Mouse (Mus musculus) heart, embryonic 16.5 days (tissue): Measurements from ENCODE around the gene Klf16. TPM values are rescaled to one million over a fixed set of nuclear protein-coding genes. Genes with fewer than 3 reads are reported as not detected.
A peak's percentile ranks its signal among the peaks of the same experiment; 100 is the strongest.

Experiments used
- ATAC-seq: fragments of 200-750 bp; cut with Nextera tagmentation; replicated peaks from 2 replicates; pipeline ENCODE4 v1.8.0; 2017; ENCODE audit warnings: moderate number of reproducible peaks; ENCODE audit not compliant: insufficient read depth, low FRiP score; ENCODE audit errors: extremely low read depth
- H3K27ac ChIP-seq: fragments of 300-500 bp; sonication (generic); 2 replicates; pipeline ENCODE4 v1.5.1; 2014; ENCODE audit warnings: mild to moderate bottlenecking, low read length, control low read depth, moderate library complexity
- H3K27me3 ChIP-seq: fragments of 300-500 bp; sonication (generic); 2 replicates; pipeline ENCODE4 v1.6.1; 2014; ENCODE audit warnings: low read length, mixed read lengths; ENCODE audit not compliant: control insufficient read depth, insufficient read depth
- H3K36me3 ChIP-seq: fragments of 300-500 bp; sonication (generic); 2 replicates; pipeline ENCODE4 v1.6.1; 2014; ENCODE audit not compliant: control insufficient read depth, insufficient read depth
- H3K4me1 ChIP-seq: fragments of 300-500 bp; sonication (generic); 2 replicates; pipeline ENCODE4 v1.6.1; 2014; ENCODE audit warnings: low read length, mixed read lengths; ENCODE audit not compliant: control insufficient read depth, insufficient read depth
- H3K4me2 ChIP-seq: fragments of 300-500 bp; sonication (generic); 2 replicates; pipeline ENCODE4 v1.6.1; 2014; ENCODE audit warnings: low read depth, mild to moderate bottlenecking, control low read depth, low read length
- H3K4me3 ChIP-seq: fragments of 300-500 bp; sonication (generic); 2 replicates; pipeline ENCODE4 v1.5.1; 2014; ENCODE audit warnings: mild to moderate bottlenecking, control low read depth, low read length
- H3K9ac ChIP-seq: fragments of 300-500 bp; sonication (generic); 2 replicates; pipeline ENCODE4 v1.6.1; 2014; ENCODE audit warnings: low read length, control low read depth
- H3K9me3 ChIP-seq: fragments of 300-500 bp; sonication (generic); replicated peaks from 2 replicates; pipeline ENCODE4 v1.6.1; 2016; ENCODE audit warnings: low read length; ENCODE audit not compliant: control insufficient read depth
- WGBS: fragments of 180-500 bp; shearing (Covaris S2); extraction: QIAGEN DNeasy Blood & Tissue Kit; methylation state at CpG from one replicate; pipeline ENCODE4 v1.1.7; 2014; 5-methylcytosine and 5-hydroxymethylcytosine counted together
- polyA plus RNA-seq: library from polyadenylated mRNA; unstranded; fragments of >200 nt; fragmentation: Nextera tagmentation; extraction: Ambion mirVana; gene quantifications from 2 replicates; pipeline ENCODE4 v1.2.1, GENCODE M21; 2015

Klf16 gene
- polyA plus RNA-seq, 1 experiment from 2014 or later: 6.0 TPM

GRCm38 (mm10) chr10:80596318-80596717 is 19.2 kb upstream of the Klf16 start:
- H3K9me3 ChIP-seq: no peaks in the 10 kb centered on the region
- H3K4me3 ChIP-seq: no peak overlapping the region
- no peaks in the 10 kb centered on the region for H3K4me1 ChIP-seq
- no peaks in the 10 kb centered on the region for H3K27me3 ChIP-seq
- no peak overlapping the region for H3K4me2 ChIP-seq
- H3K36me3 ChIP-seq: no peaks in the 10 kb centered on the region
- WGBS: 43% methylated on average over 4 of the region's 4 CpGs
- no peak for ATAC-seq
- H3K9ac ChIP-seq: no peak overlapping the region
- no peak overlapping the region for H3K27ac ChIP-seq

DNA sequence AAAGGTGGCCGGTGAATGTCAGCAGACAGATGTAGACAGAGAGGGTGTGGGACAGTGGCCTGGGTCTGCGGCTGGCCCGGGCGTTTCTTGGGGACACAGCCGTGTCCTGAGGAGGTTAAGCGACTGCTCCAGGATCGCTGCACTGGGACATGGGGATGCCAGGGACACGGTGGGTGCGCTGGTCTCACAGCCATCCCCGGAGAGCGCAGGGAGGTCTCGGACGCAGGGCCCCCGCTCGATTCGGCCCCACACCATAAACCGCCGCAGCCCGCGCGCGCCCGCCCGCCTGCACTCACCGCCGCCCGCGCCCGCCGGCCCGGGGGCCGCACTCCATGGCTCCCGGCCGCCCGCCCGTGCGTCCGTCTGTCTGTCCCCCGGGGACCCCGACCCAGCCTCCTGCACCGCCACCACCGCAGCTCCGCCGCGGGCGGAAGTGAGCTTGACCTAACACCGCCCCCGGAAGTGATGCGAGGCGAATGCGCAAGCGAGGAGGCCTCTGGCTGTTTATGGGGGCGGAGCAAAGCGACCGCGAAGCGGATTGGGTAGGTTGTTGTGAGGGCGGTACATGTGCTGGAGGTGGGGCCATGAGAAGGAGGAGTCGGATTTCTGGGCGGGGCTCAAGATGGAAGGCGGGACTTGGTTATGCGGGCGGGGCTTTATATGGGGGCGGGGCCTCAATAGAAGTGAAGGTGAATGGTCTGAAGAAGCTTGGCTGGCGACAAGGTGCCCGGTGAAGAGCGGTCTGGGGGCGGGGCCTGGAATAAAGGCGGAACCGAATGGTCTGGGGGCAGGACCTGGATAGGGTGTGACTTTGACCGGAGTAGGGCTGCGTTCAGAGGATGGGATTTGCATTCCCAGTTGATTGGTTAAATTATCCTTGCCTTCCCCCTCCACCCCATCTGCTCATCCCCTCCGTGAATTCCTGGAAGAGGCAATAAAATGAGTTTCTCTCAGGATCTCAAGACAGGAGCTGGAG is 13.0 kb upstream of the Klf16 start, which contains the start of gene Abhd17a:
Abhd17a (minus strand) TSS at position 463 of the 976 bp plus-strand sequence.
- WGBS: under 1% methylated on average over 73 of the region's 73 CpGs
- peaks cover 27% of the 10 kb centered on the region for H3K4me1 ChIP-seq
- H3K36me3 ChIP-seq: peaks cover 5% of the 10 kb centered on the region; the same call in 1 of the 2 replicates
- peak within 1 kb of the TSS; percentile 70 for H3K27ac ChIP-seq
- no peaks in the 10 kb centered on the region for H3K9me3 ChIP-seq
- ATAC-seq: peak; percentile 97
- no peaks in the 10 kb centered on the region for H3K27me3 ChIP-seq
- peak within 1 kb of the TSS; percentile 90 for H3K9ac ChIP-seq
- peak within 1 kb of the TSS; percentile 89 for H3K4me2 ChIP-seq
- H3K4me3 ChIP-seq: peak within 1 kb of the TSS; percentile 87

- Histone ChIP-seq H3K4me2 (peak overlapping the region; percentile 89), H3K4me3 (peak overlapping the region; percentile 87), H3K27me3 (no peaks in the 10 kb centered on the region), H3K9me3 (no peaks in the 10 kb centered on the region), H3K4me1 (peaks cover 31% of the 10 kb centered on the region), H3K36me3 (peaks cover 5% of the 10 kb centered on the region; the same call in 1 of the 2 replicates), H3K9ac (peak overlapping the region; percentile 90), H3K27ac (peak overlapping the region; percentile 13)
- no peak for ATAC-seq
- 7% methylated on average over 12 of the region's 12 CpGs for WGBS
Observed at GRCm38 (mm10) chr10:80589127-80589878, 12.2 kb upstream of the Klf16 start.

GRCm38 (mm10) chr10:80587305-80587657 is 10.2 kb upstream of the Klf16 start:
- peak overlapping the region; percentile 33 for H3K4me3 ChIP-seq
- no peaks in the 10 kb centered on the region for H3K27me3 ChIP-seq
- ATAC-seq: 0 out of 2 replicates have a peak, but pooled peaks have one; percentile 4
- peak overlapping the region; percentile 45 for H3K9ac ChIP-seq
- H3K36me3 ChIP-seq: peaks cover 10% of the 10 kb centered on the region
- no peaks in the 10 kb centered on the region for H3K9me3 ChIP-seq
- peaks cover 35% of the 10 kb centered on the region for H3K4me1 ChIP-seq
- 50% methylated on average over 4 of the region's 4 CpGs for WGBS
- H3K4me2 ChIP-seq: peak overlapping the region; percentile 48
- H3K27ac ChIP-seq: peak overlapping the region; percentile 76

GRCm38 (mm10) chr10:80586407-80587304 is 9.5 kb upstream of the Klf16 start:
- no peak for ATAC-seq
- Histone ChIP-seq H3K9ac (peak overlapping the region; percentile 45), H3K27me3 (no peaks in the 10 kb centered on the region), H3K36me3 (peaks cover 10% of the 10 kb centered on the region), H3K4me1 (peaks cover 35% of the 10 kb centered on the region), H3K9me3 (no peaks in the 10 kb centered on the region), H3K4me3 (peak overlapping the region; percentile 33), H3K27ac (peak overlapping the region; percentile 76), H3K4me2 (peak overlapping the region; percentile 48)
- 90% methylated on average over 39 of the region's 51 CpGs for WGBS

DNA sequence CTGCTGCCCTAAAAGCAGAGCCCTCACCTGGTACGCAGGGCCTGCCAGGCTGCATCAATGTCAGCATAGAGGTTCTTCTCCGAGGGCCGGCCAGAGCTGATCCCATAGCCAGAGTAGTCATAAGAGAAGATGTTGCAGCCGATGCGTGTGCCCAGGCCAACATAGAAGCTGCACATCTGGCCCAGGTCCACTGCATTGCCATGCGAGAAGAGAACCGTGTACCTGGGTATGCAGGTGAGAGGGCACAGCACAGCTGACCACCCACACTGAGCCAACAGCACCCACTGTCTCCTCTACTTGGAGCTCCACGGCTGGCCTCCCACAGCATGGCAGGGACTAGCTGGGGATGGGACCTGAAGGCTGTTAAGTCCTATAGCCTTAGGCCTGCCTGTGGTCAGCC is 8.5 kb upstream of the Klf16 start:
- ATAC-seq: no peak
- H3K4me2 ChIP-seq: peak overlapping the region; percentile 48
- H3K36me3 ChIP-seq: peaks cover 10% of the 10 kb centered on the region
- H3K4me3 ChIP-seq: peak overlapping the region; percentile 33
- H3K9ac ChIP-seq: peak overlapping the region; percentile 45; the same call in 1 of the 2 replicates
- no peak overlapping the region for H3K27ac ChIP-seq
- no peaks in the 10 kb centered on the region for H3K27me3 ChIP-seq
- H3K9me3 ChIP-seq: no peaks in the 10 kb centered on the region
- WGBS: 90% methylated on average over 8 of the region's 8 CpGs
- H3K4me1 ChIP-seq: peaks cover 34% of the 10 kb centered on the region

- 0 out of 2 replicates have a peak, but pooled peaks have one; percentile 11 for ATAC-seq
- no peak overlapping the region for H3K27ac ChIP-seq
- peak overlapping the region; percentile 48; the same call in 1 of the 2 replicates for H3K4me2 ChIP-seq
- H3K27me3 ChIP-seq: no peaks in the 10 kb centered on the region
- H3K36me3 ChIP-seq: peaks cover 10% of the 10 kb centered on the region
- 71% methylated on average over 12 of the region's 12 CpGs for WGBS
- H3K4me3 ChIP-seq: 0 out of 2 replicates have a peak overlapping the region, but pooled peaks have one; percentile 3
- H3K9me3 ChIP-seq: no peaks in the 10 kb centered on the region
- peaks cover 33% of the 10 kb centered on the region for H3K4me1 ChIP-seq
- peak overlapping the region; percentile 10; the same call in 1 of the 2 replicates for H3K9ac ChIP-seq
Observed at GRCm38 (mm10) chr10:80584642-80585552, 7.8 kb upstream of the Klf16 start.
